Mouse (Mus musculus): ENCODE measurements around the gene Borcs6.

Borcs6 gene

GRCm38 (mm10) chr11:69071262-69071661 is 11.7 kb downstream of the Borcs6 start:
- no peak for DNase-seq

GRCm38 (mm10) chr11:69072234-69072633 is 12.7 kb downstream of the Borcs6 start:
- DNase-seq = no peak

- no peak for DNase-seq
Measured at GRCm38 (mm10) chr11:69072666-69073064, 13.1 kb downstream of the Borcs6 start.

- peak; percentile 88 to 91 for DNase-seq
Measured at GRCm38 (mm10) chr11:69073065-69073888, 13.8 kb downstream of the Borcs6 start.

- DNase-seq = no peak
Measured at GRCm38 (mm10) chr11:69073951-69074775, 14.6 kb downstream of the Borcs6 start.

GRCm38 (mm10) chr11:69074776-69075069 is 15.2 kb downstream of the Borcs6 start:
- no peak for DNase-seq

- no peak for DNase-seq
Measured at GRCm38 (mm10) chr11:69075764-69076479, 16.4 kb downstream of the Borcs6 start.

- DNase-seq = no peak
Measured at GRCm38 (mm10) chr11:69076572-69076971, 17.1 kb downstream of the Borcs6 start.

GRCm38 (mm10) chr11:69077316-69077715 is 17.8 kb downstream of the Borcs6 start:
- no peak for DNase-seq

- DNase-seq = no peak
Measured at GRCm38 (mm10) chr11:69078041-69078440, 18.5 kb downstream of the Borcs6 start.

GRCm38 (mm10) chr11:69078805-69079438 is 19.4 kb downstream of the Borcs6 start:
- DNase-seq = no peak

GRCm38 (mm10) chr11:69080102-69080854 is 20.8 kb downstream of the Borcs6 start:
- DNase-seq = no peak

- no peak for DNase-seq
Measured at GRCm38 (mm10) chr11:69080855-69081222, 21.3 kb downstream of the Borcs6 start.

GRCm38 (mm10) chr11:69081613-69082012 is 22.1 kb downstream of the Borcs6 start:
- DNase-seq = no peak

- DNase-seq = no peak
Measured at GRCm38 (mm10) chr11:69085608-69086007, 26.1 kb downstream of the Borcs6 start.

GRCm38 (mm10) chr11:69086390-69086789 is 26.9 kb downstream of the Borcs6 start:
- DNase-seq = no peak

- no peak for DNase-seq
Measured at GRCm38 (mm10) chr11:69087082-69087481, 27.6 kb downstream of the Borcs6 start.

GRCm38 (mm10) chr11:69087597-69087996 is 28.1 kb downstream of the Borcs6 start:
- no peak for DNase-seq

GRCm38 (mm10) chr11:69088103-69088855 is 28.8 kb downstream of the Borcs6 start, which contains the start of gene Vamp2:
Gene Vamp2, plus strand, starts transcription at chr11:69088490.
- peak; percentile 87 to 89 for DNase-seq

- DNase-seq = no peak
Measured at GRCm38 (mm10) chr11:69088856-69089615, 29.5 kb downstream of the Borcs6 start.
